Mouse (Mus musculus) gonadal fat pad, adult 2 months (tissue): ENCODE data around the gene Mertk. TPM values are rescaled to one million over a fixed set of nuclear protein-coding genes. Genes with fewer than 3 reads are reported as not detected.

Experiments
- DNase-seq: peaks from one replicate; pipeline ENCODE4 v3.0.0-alpha.2; 2012; ENCODE audit warnings: low read depth
- polyA plus RNA-seq: library from polyadenylated mRNA; depleted of rRNA; stranded (reverse); fragments of >200 nt; gene quantifications from 2 replicates; pipeline ENCODE4 v1.2.3, GENCODE M21; 2012; rRNA removed

Gene Mertk
- polyA plus RNA-seq, 1 experiment: 8.8 TPM

DNA sequence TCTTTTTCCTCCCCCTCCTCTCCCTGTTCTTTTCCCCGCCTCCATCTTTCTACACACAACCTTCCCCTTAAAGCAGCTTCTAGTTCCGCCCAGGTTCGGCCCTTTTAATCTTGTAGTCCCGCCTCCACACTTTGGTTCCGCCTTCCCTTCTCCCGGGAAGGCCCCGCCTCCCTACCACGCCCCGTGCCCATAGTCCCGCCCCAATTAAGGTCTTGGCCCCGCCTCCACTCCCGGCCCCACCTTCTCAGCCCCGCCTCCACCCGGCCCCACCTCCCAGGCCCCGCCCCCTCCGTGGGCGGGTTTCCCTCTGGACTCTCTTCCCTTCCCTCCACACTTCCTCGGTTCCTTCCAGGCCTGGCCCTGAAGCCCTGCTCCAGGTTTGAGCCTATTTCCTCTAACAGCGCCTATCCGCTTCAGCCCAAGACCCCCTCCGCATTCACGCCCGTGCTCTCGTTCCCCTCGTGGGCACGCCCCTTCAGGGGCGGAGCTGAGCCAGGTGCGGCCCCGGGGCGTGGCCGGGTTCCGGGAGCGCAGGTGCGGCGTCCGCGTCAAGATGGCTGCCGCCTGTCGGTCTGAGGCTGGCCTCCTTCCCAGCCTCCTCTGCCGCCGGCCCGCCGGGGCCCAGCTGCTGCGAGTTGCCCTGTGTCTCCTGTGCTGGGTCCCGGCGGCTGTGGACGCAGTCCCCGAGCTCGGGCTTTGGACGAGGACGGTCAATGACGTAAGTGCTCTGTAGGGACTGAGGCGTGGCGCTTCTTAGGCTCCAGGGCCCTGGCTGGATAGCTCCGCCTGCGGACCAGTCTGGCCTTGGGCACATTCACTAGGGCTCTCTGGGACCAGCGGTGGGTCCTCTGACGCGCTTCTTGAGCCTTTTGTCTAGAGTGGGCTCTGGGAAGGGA, 119.3 kb downstream of the Mertk start, which contains the start of gene Tmem87b:
Gene Tmem87b, plus strand, starts transcription at position 333 of the 896 bp plus-strand sequence.
- peak; percentile 89 for DNase-seq

GRCm38 (mm10) chr2:128818956-128819643, 120.3 kb downstream of the Mertk start:
- DNase-seq: no peak

DNA sequence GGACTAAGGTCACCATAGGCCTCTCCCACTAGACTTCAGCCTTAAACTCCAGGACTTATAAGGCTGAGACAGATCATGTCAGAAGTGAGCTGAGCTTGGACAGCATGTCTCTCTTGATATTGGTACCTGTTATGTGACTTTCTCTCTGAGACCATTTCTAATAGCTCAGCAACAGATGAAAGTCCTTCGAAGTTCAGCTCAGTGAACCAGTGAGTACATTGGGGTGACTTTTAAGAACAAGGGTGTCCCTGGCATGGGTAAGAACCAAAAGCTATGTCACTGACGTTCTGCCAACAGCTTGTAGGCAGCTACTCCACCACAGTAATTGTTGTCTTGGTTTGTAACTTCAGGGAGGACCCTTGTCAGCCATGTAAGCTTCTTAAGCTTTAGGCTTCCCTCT, 121.9 kb downstream of the Mertk start:
- no peak for DNase-seq

GRCm38 (mm10) chr2:128823893-128824292, 125.1 kb downstream of the Mertk start:
- no peak for DNase-seq

DNA sequence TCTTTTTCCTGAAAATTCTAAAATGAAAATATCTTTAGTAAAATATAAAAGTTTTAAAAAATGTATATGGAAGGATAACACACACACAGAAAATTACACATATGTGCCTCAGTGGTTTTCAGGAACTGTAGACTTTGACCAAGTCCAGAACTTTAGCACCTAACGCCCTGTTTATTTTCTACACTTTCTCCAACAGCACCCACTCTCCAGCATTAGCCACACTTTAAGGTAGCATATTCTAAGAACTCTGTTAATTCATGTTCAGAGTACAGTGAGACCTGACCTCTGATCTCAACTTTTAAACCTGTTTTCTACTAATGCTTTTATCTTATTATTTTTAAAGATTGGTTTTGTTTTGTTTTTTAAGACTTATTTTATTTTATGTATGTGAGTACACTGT, 129.0 kb downstream of the Mertk start:
- no peak for DNase-seq

DNA sequence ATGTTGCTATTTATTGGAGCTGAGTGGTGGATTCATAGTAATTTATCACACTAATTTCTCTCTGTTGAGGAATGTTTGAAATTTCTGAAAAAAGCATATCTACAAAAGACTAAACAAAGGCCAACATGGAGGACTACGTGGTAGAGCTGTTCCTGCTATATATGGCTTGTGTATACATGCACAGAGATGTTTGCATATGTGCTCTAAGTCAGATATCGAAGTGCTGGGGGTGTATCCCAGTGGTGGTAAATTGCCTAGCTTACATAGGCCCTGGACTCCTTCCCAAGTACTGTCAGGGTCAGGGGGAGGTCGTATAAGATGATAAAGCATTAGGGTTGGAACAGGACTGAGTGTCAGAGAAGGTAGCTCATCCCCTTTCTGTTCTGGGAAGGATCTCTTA, 133.9 kb downstream of the Mertk start:
- no peak for DNase-seq

DNA sequence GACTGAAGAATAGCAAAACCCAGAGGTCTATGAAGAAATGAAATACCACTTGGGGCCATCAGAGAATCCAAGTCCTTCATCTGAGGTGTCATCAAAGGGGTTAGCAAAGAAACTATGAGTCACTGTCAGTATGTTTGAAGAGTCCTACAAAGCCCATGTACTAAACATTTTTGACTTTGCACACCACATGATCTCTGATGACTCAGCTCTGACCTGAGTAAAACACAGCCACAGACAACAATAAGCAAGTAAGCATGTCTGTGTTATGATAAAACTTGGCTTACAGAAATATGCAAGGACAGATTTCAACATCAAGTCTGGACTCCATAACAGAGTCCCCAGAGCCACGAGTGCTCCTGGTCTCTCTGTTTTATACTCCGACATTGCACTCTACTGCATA, 134.3 kb downstream of the Mertk start:
- DNase-seq: no peak

- DNase-seq: no peak
Measured at GRCm38 (mm10) chr2:128833435-128833834, 134.7 kb downstream of the Mertk start.

DNA sequence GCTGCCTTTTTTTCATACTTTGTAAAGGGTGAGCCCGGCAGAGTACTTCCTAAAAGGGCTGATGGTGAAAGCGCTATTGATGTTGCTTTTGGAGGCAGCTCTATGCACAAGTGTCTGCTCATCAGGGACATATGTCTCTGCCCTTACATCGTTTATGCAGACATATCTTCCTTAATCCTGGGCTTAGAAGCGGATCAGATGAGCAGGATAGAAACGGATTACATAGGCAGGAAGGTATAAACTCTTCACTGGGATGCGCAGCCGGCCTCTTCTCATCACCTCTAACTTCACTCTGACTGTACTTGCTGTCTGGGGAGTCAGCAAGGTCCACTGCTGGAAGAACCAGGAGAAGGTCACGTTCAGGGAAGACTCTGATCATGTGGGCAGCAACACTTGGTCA, 138.8 kb downstream of the Mertk start:
- peak; percentile 16 for DNase-seq

DNA sequence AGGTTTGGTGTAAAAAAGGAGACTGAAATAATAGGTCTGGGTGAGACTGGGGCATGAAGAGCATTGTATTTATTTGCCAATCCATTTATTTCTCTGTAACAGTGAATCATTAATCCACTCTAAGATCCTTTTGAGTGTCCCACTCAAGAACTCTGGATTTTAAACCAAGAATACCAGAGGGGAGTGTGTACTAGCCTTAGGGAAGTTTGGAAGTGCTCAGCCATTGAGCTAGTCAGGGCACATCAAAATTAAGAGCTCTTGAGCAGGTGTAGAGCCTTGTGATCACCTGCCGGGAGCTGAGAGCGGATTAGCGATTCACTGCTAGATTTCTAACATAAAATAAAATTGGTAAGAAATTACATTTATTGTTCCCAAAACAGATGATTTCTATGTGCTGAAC, 139.9 kb downstream of the Mertk start:
- DNase-seq: no peak

DNA sequence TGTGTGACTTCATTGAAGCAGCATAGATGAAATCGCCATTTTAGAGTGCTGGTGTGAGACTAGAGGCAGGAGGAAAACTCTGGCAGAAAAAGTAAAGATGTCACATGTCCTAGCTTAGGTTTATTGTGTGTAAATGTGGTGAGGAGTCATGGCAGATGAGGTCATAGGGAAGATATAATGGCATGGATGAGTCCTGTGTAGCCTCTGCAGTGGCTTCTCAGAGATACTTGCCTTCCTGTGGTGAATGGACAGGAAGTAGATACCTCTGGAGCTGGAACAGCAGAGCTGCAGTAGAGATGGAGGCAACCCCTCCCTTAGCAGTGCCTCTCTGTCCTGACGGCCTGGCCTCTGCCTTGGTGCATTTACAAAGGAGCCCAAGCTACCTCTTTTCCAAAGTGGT, 140.7 kb downstream of the Mertk start:
- DNase-seq: no peak

GRCm38 (mm10) chr2:128842437-128842836, 143.7 kb downstream of the Mertk start:
- DNase-seq: no peak

GRCm38 (mm10) chr2:128850036-128850435, 151.3 kb downstream of the Mertk start:
- DNase-seq: no peak

Other genes starting within 250 kb of the Mertk start
- gene Spdye4c, start 107.7 kb upstream of the Mertk start, polyA plus RNA-seq: not detected in 2 replicates
- 39.0 and 40.5 TPM in 2 replicates for gene Anapc1, start 11.6 kb upstream of the Mertk start, polyA plus RNA-seq
- 24.5 and 26.3 TPM in 2 replicates for gene Tmem87b, start 119.2 kb downstream of the Mertk start, polyA plus RNA-seq
- gene Fbln7, start 164.0 kb downstream of the Mertk start, polyA plus RNA-seq: 3.2 and 4.3 TPM in 2 replicates
- 1.6 TPM in 2 replicates for gene Zc3h8, start 245.1 kb downstream of the Mertk start, polyA plus RNA-seq